Mouse (Mus musculus) erythroblast, embryonic 14.5 days (primary cell): ENCODE measurements at regions not wholly inside any gene's neighbourhood (a gene's known extent, or its start where the extent isn't known, plus 50 kb on each side); places are given as distances from the start of the nearest gene placed in this dataset.

Experiments used
- GATA1 ChIP-seq: IDR thresholded peaks from 2 replicates; pipeline ENCODE4 v1.6.1; 2012; ENCODE audit warnings: low read length, inconsistent platforms, mixed read lengths
- TAL1 ChIP-seq: IDR thresholded peaks from 3 replicates; pipeline ENCODE4 v1.6.1; 2012; ENCODE audit warnings: low read length, inconsistent platforms, mixed read lengths

- no peak for TF ChIP-seq GATA1
- TF ChIP-seq TAL1: no peak
Observed at GRCm38 (mm10) chr3:148544929-148545328, 445.4 kb downstream of the Adgrl2 start.
